Comparison of ENCODE assay signal across 14 mouse cellular contexts in the genomic region with DNA sequence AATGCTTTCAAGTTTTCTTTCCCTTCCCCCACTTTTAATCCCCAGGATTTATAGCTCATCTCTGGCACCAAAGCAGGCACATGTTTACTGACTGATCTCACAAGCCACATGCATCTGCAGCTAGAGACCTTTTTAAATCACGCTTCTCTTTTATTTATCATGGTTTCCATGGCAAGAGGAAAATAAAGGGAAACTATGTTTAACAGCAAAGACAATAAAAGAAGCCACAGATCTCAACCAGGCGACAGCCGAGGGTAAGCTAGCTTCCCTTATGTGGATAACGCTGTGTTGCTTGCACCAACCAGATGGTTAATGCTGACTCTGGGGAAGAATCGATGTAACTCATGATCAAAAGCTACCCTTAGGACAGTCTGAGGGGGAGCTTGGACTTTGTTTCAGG.
DNase-seq lines count a peak whose midpoint lies in the region; ATAC-seq and TF ChIP-seq lines count a peak whose summit lies in the region.
"Had no signal": no experiment of that assay in that cellular context is flagged by ENCODE, and none has a peak within 500 bp of the region (broad histone marks: within the 10 kb centered on the region; RNA-seq: fewer than 3 reads in every experiment).

No protein-coding gene starts in this region.

- H3K27me3 ChIP-seq in neural tube, embryonic 11.5 days (ENCODE audit: control insufficient read depth, insufficient read depth, low read length) = no peaks in the 10 kb centered on the region
- no peaks in the 10 kb centered on the region for H3K27me3 ChIP-seq in limb, embryonic 14.5 days (ENCODE audit: control insufficient read depth, insufficient read depth, low read length)
- H3K27me3 ChIP-seq: liver, embryonic 12.5 days had no signal

- H3K4me3 ChIP-seq in neural tube, embryonic 11.5 days (ENCODE audit: low read depth, low read length) = no peak overlapping the region
- H3K4me3 ChIP-seq in limb, embryonic 14.5 days (replicated peaks; ENCODE audit: low read length) = no peak overlapping the region
- H3K4me3 ChIP-seq: liver, embryonic 12.5 days had no signal

- no peaks in the 10 kb centered on the region for H3K36me3 ChIP-seq in neural tube, embryonic 11.5 days (ENCODE audit: control insufficient read depth, insufficient read depth, low read length)
- no peaks in the 10 kb centered on the region for H3K36me3 ChIP-seq in limb, embryonic 14.5 days (ENCODE audit: control insufficient read depth, insufficient read depth, low read length)
- H3K36me3 ChIP-seq: liver, embryonic 12.5 days had no signal

- H3K9ac ChIP-seq in neural tube, embryonic 11.5 days (ENCODE audit: low read length) = no peak overlapping the region
- no peak overlapping the region for H3K9ac ChIP-seq in limb, embryonic 14.5 days (ENCODE audit: low read depth, low read length, severe bottlenecking)
- H3K9ac ChIP-seq: liver, embryonic 12.5 days had no signal

- WGBS in neural tube, embryonic 11.5 days = 32% methylated on average over 5 of the region's 5 CpGs
- WGBS in limb, embryonic 14.5 days = 15% methylated on average over 5 of the region's 5 CpGs

- no peak overlapping the region for H3K27ac ChIP-seq in neural tube, embryonic 11.5 days (ENCODE audit: low read depth, low read length)
- H3K27ac ChIP-seq in limb, embryonic 14.5 days (replicated peaks; ENCODE audit: low read depth, low read length) = 0 out of 2 replicates have a peak overlapping the region, but pooled peaks have one; percentile 21
- H3K27ac ChIP-seq: liver, embryonic 12.5 days had no signal

- H3K9me3 ChIP-seq in neural tube, embryonic 11.5 days (ENCODE audit: control insufficient read depth, low read length) = no peaks in the 10 kb centered on the region
- no peaks in the 10 kb centered on the region for H3K9me3 ChIP-seq in limb, embryonic 14.5 days (ENCODE audit: control insufficient read depth, low read length)
- H3K9me3 ChIP-seq: liver, embryonic 12.5 days had no signal

- peak; percentile 76 for ATAC-seq in neural tube, embryonic 11.5 days (ENCODE audit: insufficient read depth, low FRiP score, low TSS enrichment)
- ATAC-seq in limb, embryonic 14.5 days (ENCODE audit: low FRiP score, low read depth) = peak; percentile 62; the same call in 1 of the 2 replicates
- ATAC-seq: liver, embryonic 12.5 days had no signal

- no peaks in the 10 kb centered on the region for H3K4me1 ChIP-seq in neural tube, embryonic 11.5 days (ENCODE audit: control insufficient read depth, insufficient read depth, low read length)
- H3K4me1 ChIP-seq in limb, embryonic 14.5 days (ENCODE audit: control insufficient read depth, insufficient read depth, low read length) = peaks cover 10% of the 10 kb centered on the region
- H3K4me1 ChIP-seq: liver, embryonic 12.5 days had no signal

- H3K4me2 ChIP-seq in neural tube, embryonic 11.5 days (ENCODE audit: low read depth) = no peak overlapping the region
- H3K4me2 ChIP-seq in limb, embryonic 14.5 days (replicated peaks; ENCODE audit: low read depth, low read length, severe bottlenecking) = no peak overlapping the region
- H3K4me2 ChIP-seq: liver, embryonic 12.5 days had no signal

- peak; percentile 24 for DNase-seq in neural tube, embryonic 11.5 days (ENCODE audit: low spot score)
- no peak for DNase-seq in neural tube, embryonic 10.5 days (ENCODE audit: extremely low spot score, low spot score)
- peak; percentile 28 for DNase-seq in brain, adult 2 months (ENCODE audit: low read depth, low spot score)
- peak; percentile 53 for DNase-seq in limb, embryonic 14.5 days (ENCODE audit: low spot score)
- peak; percentile 14 for DNase-seq in retina, postnatal 7 days (ENCODE audit: low read depth, low spot score)
- DNase-seq in thymus, postnatal 14 days = no peak
- no peak for DNase-seq in kidney, postnatal 4 days
- DNase-seq: adrenal gland, postnatal 14 days; cerebellum, adult 18-20 months; gastrocnemius, postnatal 10 days; heart, postnatal 14 days; kidney, adult 8-10 months; spleen, adult 18-20 months had no signal

- TF ChIP-seq POLR2A in limb, embryonic 14.5 days (IDR thresholded peaks at IDR 0.05; ENCODE audit: borderline replicate concordance, extremely low read depth, insufficient read depth, insufficient read length) = no peak

Comparison
In these comparisons a context has a peak if more than half of its experiments do, and no peak if none do; other contexts are left out.
1. DNase-seq: peak in neural tube, embryonic 11.5 days (single experiment), brain, adult 2 months (single experiment), limb, embryonic 14.5 days (single experiment) and retina, postnatal 7 days (single experiment); none in neural tube, embryonic 10.5 days (single experiment), thymus, postnatal 14 days (single experiment) and kidney, postnatal 4 days (0 of 2).